Mouse (Mus musculus) neural tube, embryonic 15.5 days (tissue): ENCODE measurements around the gene Rangrf. TPM values are rescaled to one million over a fixed set of nuclear protein-coding genes. Genes with fewer than 3 reads are reported as not detected.
"Not testable (repeated sequence)": the region's sequence is repeated elsewhere in the genome, so short reads cannot be mapped to it uniquely, and the experiment has no call there.

Experiments
- ATAC-seq: fragments of 200-750 bp; cut with Nextera tagmentation; 2 replicates; pipeline ENCODE4 v1.8.0; 2017; ENCODE audit warnings: mild to moderate bottlenecking, moderate TSS enrichment, moderate library complexity; ENCODE audit not compliant: low FRiP score
- H3K27ac ChIP-seq: fragments of 300-500 bp; sonication (generic); replicated peaks from 2 replicates; pipeline ENCODE4 v1.5.1; 2015; ENCODE audit warnings: mild to moderate bottlenecking, inconsistent platforms
- H3K27me3 ChIP-seq: fragments of 300-500 bp; sonication (generic); replicated peaks from 2 replicates; pipeline ENCODE4 v1.6.1; 2015; ENCODE audit warnings: inconsistent platforms
- H3K36me3 ChIP-seq: fragments of 300-500 bp; sonication (generic); 2 replicates; pipeline ENCODE4 v1.6.1; 2015; ENCODE audit warnings: inconsistent platforms
- H3K4me1 ChIP-seq: fragments of 300-500 bp; sonication (generic); 2 replicates; pipeline ENCODE4 v1.6.1; 2015; ENCODE audit warnings: inconsistent platforms
- H3K4me2 ChIP-seq: fragments of 300-500 bp; sonication (generic); 2 replicates; pipeline ENCODE4 v1.6.1; 2015; ENCODE audit warnings: inconsistent platforms, mild to moderate bottlenecking, moderate library complexity
- H3K4me3 ChIP-seq: fragments of 300-500 bp; sonication (generic); replicated peaks from 2 replicates; pipeline ENCODE4 v1.5.1; 2015; ENCODE audit warnings: mild to moderate bottlenecking, inconsistent platforms
- H3K9ac ChIP-seq: fragments of 300-500 bp; sonication (generic); replicated peaks from 2 replicates; pipeline ENCODE4 v1.6.1; 2015; ENCODE audit warnings: mild to moderate bottlenecking, inconsistent platforms
- H3K9me3 ChIP-seq: fragments of 300-500 bp; sonication (generic); replicated peaks from 2 replicates; pipeline ENCODE4 v1.6.1; 2016; ENCODE audit warnings: inconsistent platforms
- WGBS: fragments of 180-500 bp; shearing (Covaris S2); methylation state at CpG from one replicate; pipeline ENCODE4 v1.1.7; 2015; ENCODE audit warnings: mixed read lengths; 5-methylcytosine and 5-hydroxymethylcytosine counted together
- polyA plus RNA-seq: library from polyadenylated mRNA; unstranded; fragments of >200 nt; fragmentation: Nextera tagmentation; extraction: Ambion mirVana; gene quantifications from 2 replicates; pipeline ENCODE4 v1.2.1, GENCODE M21; 2015

Gene Rangrf
- polyA plus RNA-seq, 1 experiment from 2014 or later = 33.9 TPM

GRCm38 (mm10) chr11:68974059-68974450, 930 bp downstream of the Rangrf start:
- Histone ChIP-seq H3K4me2 (peak overlapping the region; percentile 72), H3K36me3 (no peaks in the 10 kb centered on the region), H3K4me1 (peaks cover 11% of the 10 kb centered on the region), H3K27me3 (no peaks in the 10 kb centered on the region; the same call in 1 of the 2 replicates), H3K4me3 (peak overlapping the region; percentile 46), H3K9ac (0 out of 2 replicates have a peak overlapping the region, but pooled peaks have one; percentile 29), H3K9me3 (no peaks in the 10 kb centered on the region), H3K27ac (no peak overlapping the region)
- 37% methylated on average over 6 of the region's 6 CpGs for WGBS
- no peak for ATAC-seq

- peak overlapping the region; percentile 29 for H3K9ac ChIP-seq
- peak; percentile 90 for ATAC-seq
- H3K36me3 ChIP-seq, H3K27me3 ChIP-seq, H3K27ac ChIP-seq, H3K9me3 ChIP-seq: not testable (repeated sequence)
- peaks cover 17% of the 10 kb centered on the region for H3K4me1 ChIP-seq
- peak overlapping the region; percentile 46 for H3K4me3 ChIP-seq
- H3K4me2 ChIP-seq = peak overlapping the region; percentile 72
- under 1% methylated on average over 38 of the region's 38 CpGs for WGBS
Measured at GRCm38 (mm10) chr11:68973250-68974058, 1.5 kb downstream of the Rangrf start.

GRCm38 (mm10) chr11:68970232-68970631, 4.8 kb downstream of the Rangrf start:
- Histone ChIP-seq H3K27me3 (no peaks in the 10 kb centered on the region; the same call in 1 of the 2 replicates), H3K9ac (no peak overlapping the region), H3K9me3 (no peaks in the 10 kb centered on the region), H3K4me2 (no peak overlapping the region), H3K4me1 (peaks cover 28% of the 10 kb centered on the region), H3K4me3 (no peak overlapping the region), H3K27ac (no peak overlapping the region), H3K36me3 (no peaks in the 10 kb centered on the region)
- ATAC-seq = no peak
- WGBS = 78% methylated on average over 4 of the region's 4 CpGs

GRCm38 (mm10) chr11:68968752-68969151, 6.2 kb downstream of the Rangrf start:
- WGBS = 92% methylated on average over 11 of the region's 11 CpGs
- no peak for ATAC-seq
- peak overlapping the region; percentile 94 for H3K4me2 ChIP-seq

GRCm38 (mm10) chr11:68967337-68968282, 7.4 kb downstream of the Rangrf start, which contains the start of gene Slc25a35:
Gene Slc25a35 (plus strand): TSS chr11:68968131.
- H3K36me3 ChIP-seq = no peaks in the 10 kb centered on the region
- peak within 1 kb of the TSS; percentile 78 for H3K27ac ChIP-seq
- ATAC-seq = peak; percentile 96
- H3K9me3 ChIP-seq = no peaks in the 10 kb centered on the region
- WGBS = under 1% methylated on average over 50 of the region's 50 CpGs
- H3K4me3 ChIP-seq = peak within 1 kb of the TSS; percentile 68
- peak within 1 kb of the TSS; percentile 77 for H3K9ac ChIP-seq
- peak within 1 kb of the TSS; percentile 94 for H3K4me2 ChIP-seq
- no peaks in the 10 kb centered on the region; the same call in 1 of the 2 replicates for H3K27me3 ChIP-seq
- peaks cover 17% of the 10 kb centered on the region for H3K4me1 ChIP-seq

More at GRCm38 (mm10) chr11:68968752-68969151, 6.2 kb downstream of the Rangrf start:
- Histone ChIP-seq H3K36me3 (no peaks in the 10 kb centered on the region), H3K4me3 (no peak overlapping the region), H3K4me1 (peaks cover 25% of the 10 kb centered on the region), H3K9ac (0 out of 2 replicates have a peak overlapping the region, but pooled peaks have one; percentile 41), H3K27me3 (no peaks in the 10 kb centered on the region; the same call in 1 of the 2 replicates), H3K9me3 (no peaks in the 10 kb centered on the region), H3K27ac (no peak overlapping the region)

- WGBS = 50% methylated on average over 1 of the region's 1 CpGs
- Histone ChIP-seq H3K9ac (no peak overlapping the region), H3K4me2 (no peak overlapping the region; the same call in 1 of the 2 replicates), H3K27ac (no peak overlapping the region), H3K9me3 (no peaks in the 10 kb centered on the region), H3K4me3 (0 out of 2 replicates have a peak overlapping the region, but pooled peaks have one; percentile 68), H3K36me3 (no peaks in the 10 kb centered on the region), H3K4me1 (peaks cover 17% of the 10 kb centered on the region), H3K27me3 (no peaks in the 10 kb centered on the region; the same call in 1 of the 2 replicates)
- ATAC-seq = no peak
Measured at GRCm38 (mm10) chr11:68966554-68966953, 8.4 kb downstream of the Rangrf start.

GRCm38 (mm10) chr11:68965845-68966244, 9.1 kb downstream of the Rangrf start:
- Histone ChIP-seq H3K36me3 (no peaks in the 10 kb centered on the region), H3K27ac (no peak overlapping the region), H3K27me3 (no peaks in the 10 kb centered on the region; the same call in 1 of the 2 replicates), H3K4me1 (peaks cover 17% of the 10 kb centered on the region), H3K4me3 (no peak overlapping the region), H3K4me2 (no peak overlapping the region), H3K9me3 (no peaks in the 10 kb centered on the region), H3K9ac (no peak overlapping the region)
- no peak for ATAC-seq
- 36% methylated on average over 3 of the region's 3 CpGs for WGBS

- no peak overlapping the region for H3K4me3 ChIP-seq
- H3K27ac ChIP-seq = no peak overlapping the region
- no peak overlapping the region for H3K4me2 ChIP-seq
- no peak for ATAC-seq
- peaks cover 17% of the 10 kb centered on the region for H3K4me1 ChIP-seq
- no peaks in the 10 kb centered on the region for H3K9me3 ChIP-seq
- H3K27me3 ChIP-seq = no peaks in the 10 kb centered on the region; the same call in 1 of the 2 replicates
- H3K36me3 ChIP-seq = no peaks in the 10 kb centered on the region
- H3K9ac ChIP-seq = no peak overlapping the region
Measured at GRCm38 (mm10) chr11:68965050-68965449, 9.9 kb downstream of the Rangrf start.

- Histone ChIP-seq H3K4me1 (peaks cover 11% of the 10 kb centered on the region), H3K4me2 (no peak overlapping the region), H3K9me3 (no peaks in the 10 kb centered on the region), H3K9ac (no peak overlapping the region), H3K27ac (no peak overlapping the region), H3K36me3 (no peaks in the 10 kb centered on the region), H3K4me3 (no peak overlapping the region), H3K27me3 (no peaks in the 10 kb centered on the region)
- ATAC-seq = no peak
- 86% methylated on average over 2 of the region's 2 CpGs for WGBS
Measured at GRCm38 (mm10) chr11:68963405-68963804, 11.6 kb downstream of the Rangrf start.

GRCm38 (mm10) chr11:68962159-68962558, 12.8 kb downstream of the Rangrf start:
- 26% methylated on average over 11 of the region's 11 CpGs for WGBS
- not testable (repeated sequence) for H3K9ac ChIP-seq

GRCm38 (mm10) chr11:68961596-68961995, 13.4 kb downstream of the Rangrf start:
- ATAC-seq = no peak
- H3K4me3 ChIP-seq = no peak overlapping the region
- no peak overlapping the region for H3K4me2 ChIP-seq
- peaks cover 5% of the 10 kb centered on the region; the same call in 1 of the 2 replicates for H3K27me3 ChIP-seq
- H3K36me3 ChIP-seq = no peaks in the 10 kb centered on the region
- H3K4me1 ChIP-seq = no peaks in the 10 kb centered on the region
- no peak overlapping the region for H3K9ac ChIP-seq
- H3K9me3 ChIP-seq = no peaks in the 10 kb centered on the region
- H3K27ac ChIP-seq = no peak overlapping the region
- 78% methylated on average over 3 of the region's 3 CpGs for WGBS

More at GRCm38 (mm10) chr11:68962159-68962558, 12.8 kb downstream of the Rangrf start:
- not testable (repeated sequence) for H3K4me1 ChIP-seq, H3K9me3 ChIP-seq, H3K36me3 ChIP-seq, H3K4me2 ChIP-seq, ATAC-seq, H3K27me3 ChIP-seq, H3K27ac ChIP-seq, H3K4me3 ChIP-seq
